Mouse (Mus musculus) gastrocnemius, postnatal 10 days (tissue): ENCODE data around the gene Map2k5. TPM values are rescaled to one million over a fixed set of nuclear protein-coding genes. Genes with fewer than 3 reads are reported as not detected.

ENCODE experiments used
- DNase-seq: peaks from one replicate; pipeline ENCODE4 v3.0.0; 2021; ENCODE audit warnings: mixed read lengths
- total RNA-seq, 2 experiments: library from RNA; stranded (reverse); gene quantifications; 2 replicates each; pipeline ENCODE4 v1.2.3; 2021

Map2k5 gene
- total RNA-seq, 2 experiments from 2014 or later, result 18.8 to 19.0 TPM

DNA sequence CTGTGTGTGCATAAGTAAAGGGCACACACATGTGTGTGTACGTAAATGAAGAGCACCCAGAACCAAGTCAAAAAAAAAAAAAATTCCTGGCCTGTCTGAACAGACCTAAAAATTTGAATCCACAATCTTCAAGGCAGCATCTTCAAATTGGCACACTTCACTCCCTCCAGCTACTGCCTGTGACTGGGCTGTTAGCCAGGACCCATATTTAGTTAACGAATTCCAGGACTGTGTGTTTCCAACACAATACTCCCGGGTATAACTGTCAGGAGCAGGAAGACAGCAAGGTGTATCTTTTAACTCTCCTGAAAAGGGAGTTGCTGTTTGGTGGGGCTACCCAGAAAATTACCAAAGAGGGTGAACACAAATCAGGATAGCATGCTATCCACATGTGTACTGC is 118.9 kb downstream of the Map2k5 start:
- no peak for DNase-seq

DNA sequence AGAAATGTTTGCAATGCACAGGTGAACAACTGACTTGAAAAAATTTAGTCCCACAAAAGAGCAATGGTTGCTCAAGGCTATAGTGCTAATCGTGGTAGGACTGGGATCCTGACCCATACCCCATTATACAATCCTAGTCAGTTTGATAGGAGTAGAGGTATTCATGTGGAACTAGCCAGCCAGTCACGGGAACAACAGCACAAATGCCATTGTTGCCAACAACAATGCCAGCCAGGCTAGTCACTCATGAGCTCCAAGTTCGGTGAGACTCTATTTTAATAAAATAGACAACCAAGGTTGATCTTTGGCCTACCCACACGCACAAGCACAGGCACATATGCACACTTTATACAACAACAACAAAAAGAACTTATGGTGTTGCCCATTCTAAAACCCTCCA is 120.0 kb downstream of the Map2k5 start:
- DNase-seq, result no peak

DNA sequence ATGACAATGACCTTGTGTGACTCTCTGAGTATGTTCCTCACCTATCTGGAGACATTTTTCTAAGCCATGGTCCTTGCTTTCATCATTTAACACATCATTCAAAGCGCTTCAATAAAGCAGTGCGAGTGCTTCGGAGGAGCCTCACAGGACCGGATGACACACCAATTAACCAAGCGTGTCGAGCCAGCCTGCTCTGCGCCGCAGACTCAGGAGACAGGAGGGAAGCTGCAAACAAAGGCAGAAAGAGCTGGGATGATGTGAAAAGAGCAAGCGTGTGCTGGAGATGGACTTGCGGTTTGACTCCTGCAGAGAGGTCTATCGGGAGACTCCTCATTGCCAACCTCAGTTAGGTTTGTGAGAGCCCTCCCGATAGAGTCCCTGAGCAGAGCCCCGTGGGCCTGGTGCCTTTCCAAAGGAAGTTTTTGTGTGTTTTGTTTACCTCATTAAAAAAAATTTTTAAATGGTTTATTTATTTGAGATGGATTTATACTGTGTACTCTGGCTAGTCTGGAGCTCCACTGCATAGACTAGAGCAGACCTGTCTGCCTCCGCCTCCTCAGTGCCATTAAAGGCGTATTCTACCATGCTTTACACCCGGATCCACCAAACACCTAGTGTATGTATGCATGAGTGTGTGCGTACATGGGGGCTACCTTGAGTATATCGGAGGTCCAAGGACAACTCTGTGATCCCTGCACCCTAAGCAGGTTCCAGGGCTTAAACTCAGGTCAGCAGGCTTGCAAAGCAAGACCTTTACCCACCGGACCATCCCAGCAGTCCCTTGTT is 126.7 kb downstream of the Map2k5 start:
- no peak for DNase-seq

DNA sequence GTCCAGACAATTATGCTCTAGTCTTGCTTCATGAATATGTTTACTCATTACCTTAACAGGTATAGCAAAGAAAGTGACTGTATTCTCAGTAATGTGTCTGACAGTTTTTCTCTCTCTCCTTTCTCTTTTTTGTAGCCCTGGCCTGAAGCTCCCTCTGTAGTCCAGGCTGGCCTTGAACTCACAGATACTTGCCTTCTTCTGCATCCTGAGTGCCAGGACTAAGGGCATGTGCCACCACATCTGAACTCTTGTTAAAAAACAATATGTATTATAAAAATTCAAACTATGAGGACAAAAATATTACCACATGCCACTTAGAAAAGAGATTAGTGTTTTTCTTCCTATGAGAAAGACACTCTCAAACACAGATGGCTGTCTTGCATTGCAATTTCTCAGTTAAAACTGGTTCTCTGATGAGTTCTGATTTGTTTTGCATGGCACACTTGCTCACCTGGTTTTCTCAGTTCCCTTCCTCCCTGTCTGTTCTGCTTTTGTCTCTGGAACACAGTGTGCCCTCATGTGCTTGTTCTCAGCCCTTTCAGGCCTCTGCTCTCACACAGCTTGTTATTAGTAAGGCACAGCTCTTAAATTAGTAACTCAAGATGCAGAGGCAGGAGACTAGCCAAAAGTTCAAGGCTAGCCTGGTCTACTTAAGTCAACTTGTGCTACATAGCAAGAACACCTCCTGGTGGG is 129.5 kb downstream of the Map2k5 start:
- no peak for DNase-seq

DNA sequence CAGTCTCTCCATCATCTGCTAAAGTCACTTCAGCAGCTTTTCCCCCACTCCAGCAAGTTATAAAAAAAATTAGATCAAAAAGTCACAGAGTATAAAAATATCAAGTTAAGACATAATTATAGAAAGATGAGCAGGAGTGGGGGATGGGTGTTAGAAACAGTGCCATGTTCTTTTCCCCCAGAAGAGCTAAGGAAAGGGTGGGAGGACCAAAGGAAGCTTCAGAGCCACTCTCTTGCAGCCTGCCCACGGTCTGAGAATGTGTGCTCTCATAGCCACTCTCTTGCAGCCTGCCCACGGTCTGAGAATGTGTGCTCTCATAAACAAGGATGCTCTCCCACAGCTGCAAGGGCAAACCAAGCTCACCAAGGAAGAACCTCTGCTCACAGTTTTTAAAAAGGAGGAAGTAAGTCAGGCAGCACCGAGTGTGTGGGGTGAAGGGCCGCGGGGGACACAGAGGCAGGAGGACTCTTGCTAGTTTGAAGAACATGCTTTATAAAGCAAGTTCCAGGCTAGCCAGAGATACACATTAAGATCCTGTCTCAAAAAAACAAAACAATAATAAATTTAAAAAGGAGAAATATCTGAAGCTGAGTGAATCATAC is 131.0 kb downstream of the Map2k5 start:
- no peak for DNase-seq

DNA sequence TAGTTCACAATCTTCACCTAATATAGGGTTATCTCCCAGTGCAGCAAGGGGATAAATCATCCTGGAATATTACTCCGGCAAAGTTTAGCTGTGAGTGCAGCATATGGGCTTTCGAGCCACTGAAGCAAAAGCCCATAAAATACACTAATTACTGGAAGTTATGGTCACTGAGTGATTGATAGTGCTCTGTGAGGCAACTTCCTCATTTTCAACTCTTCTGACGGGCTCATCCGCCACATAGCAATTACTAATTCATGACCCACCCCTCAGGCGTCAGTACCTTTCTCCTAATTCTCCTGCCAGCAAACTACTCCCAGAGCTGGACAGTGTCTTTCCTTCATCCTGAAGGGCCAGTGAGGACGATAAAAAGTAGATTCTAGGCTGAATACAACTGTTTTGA is 135.7 kb downstream of the Map2k5 start:
- DNase-seq, result no peak

DNA sequence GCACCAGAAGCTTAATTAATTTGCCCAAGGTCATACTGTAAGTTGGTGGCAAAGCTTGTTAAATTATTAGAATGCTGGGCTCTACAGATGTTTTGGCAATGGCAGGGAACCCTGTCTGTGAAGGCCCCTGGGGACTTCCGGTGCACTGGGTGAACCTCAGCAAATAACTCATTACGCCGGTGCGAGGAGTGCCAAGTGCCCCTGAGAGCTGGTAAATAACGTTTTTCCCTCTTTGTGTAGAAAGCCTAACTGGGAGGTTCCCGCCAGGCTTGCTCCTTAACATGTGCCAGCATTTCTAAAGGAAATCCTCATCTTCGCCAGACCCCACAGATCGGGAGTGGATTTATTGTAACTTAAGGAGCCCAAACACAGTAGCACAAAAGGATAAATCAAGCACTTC is 136.5 kb downstream of the Map2k5 start:
- no peak for DNase-seq

DNA sequence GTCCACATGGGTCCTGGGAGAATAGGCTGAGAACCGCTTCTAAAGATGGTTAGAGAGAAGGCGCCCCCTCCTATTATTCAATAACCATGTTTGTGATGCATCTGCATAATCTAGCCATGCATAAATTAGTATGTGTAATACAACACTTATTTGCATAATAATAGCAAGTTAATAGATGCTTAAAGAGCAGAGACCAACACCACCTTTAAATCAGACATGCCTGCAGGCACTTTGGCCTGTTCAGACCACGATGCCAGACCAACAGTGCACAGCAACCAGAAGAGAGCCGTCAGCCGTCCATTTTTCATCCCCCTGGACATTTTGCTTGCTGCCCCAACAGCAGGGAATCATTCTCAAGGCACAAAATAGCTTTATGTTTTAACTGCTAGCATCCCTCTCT is 143.3 kb downstream of the Map2k5 start:
- no peak for DNase-seq

DNA sequence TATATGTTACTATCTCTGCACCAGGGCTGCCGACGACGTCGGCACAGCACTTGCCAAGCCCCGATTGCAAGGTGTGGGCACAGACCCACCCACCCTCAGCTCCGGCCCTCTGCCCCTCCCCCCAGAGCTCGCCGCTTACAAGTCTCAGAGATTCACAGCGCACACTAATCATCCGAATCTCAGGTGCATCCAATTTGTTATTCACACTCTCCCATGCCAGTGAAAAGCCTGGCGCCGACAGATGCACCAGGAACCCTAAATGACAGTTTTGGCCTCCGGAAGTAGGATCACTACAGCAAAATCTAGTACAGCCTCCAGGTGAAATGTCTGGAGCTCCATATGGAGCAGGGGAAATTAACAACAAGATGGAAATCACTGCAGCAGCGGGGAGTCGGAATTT is 147.4 kb downstream of the Map2k5 start:
- no peak for DNase-seq

DNA sequence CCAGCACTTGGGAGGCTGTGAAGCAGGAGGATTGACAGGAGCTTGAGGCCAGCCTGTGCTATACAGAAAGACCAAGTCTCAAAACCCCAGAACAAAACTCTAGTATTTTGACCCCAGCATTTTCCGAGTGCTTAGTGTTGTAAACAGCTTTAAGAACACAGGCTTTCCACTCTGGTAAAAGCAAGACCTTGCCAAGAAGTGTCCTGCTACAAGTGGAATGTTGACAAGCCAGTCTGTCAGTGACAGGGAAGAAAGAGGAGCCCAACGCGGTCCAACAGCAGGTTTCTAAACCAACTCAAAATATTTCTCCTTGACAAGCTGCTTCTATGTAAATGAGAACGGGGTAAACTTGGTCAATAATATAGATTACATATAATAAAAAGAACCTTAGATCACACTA is 148.6 kb downstream of the Map2k5 start:
- DNase-seq, result no peak

DNA sequence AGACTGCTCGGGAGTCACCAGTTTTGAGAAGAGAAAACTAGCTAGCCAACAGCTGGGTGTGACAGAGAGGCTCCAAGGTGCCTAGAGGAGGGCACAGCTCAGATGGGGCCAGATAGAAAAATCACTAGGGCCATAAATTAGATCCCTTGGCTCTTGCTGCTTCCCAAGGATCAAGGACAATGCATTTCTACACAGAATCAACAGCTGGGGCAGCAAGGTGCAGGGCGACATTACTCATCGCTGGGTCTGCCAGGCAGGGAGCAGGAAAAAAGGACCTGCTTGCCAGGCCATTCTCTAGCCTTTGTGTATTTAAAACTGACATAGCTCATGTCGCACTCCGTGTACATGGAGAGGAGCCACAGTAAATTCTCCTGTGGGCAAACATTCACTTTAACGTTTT is 155.5 kb downstream of the Map2k5 start:
- no peak for DNase-seq

DNA sequence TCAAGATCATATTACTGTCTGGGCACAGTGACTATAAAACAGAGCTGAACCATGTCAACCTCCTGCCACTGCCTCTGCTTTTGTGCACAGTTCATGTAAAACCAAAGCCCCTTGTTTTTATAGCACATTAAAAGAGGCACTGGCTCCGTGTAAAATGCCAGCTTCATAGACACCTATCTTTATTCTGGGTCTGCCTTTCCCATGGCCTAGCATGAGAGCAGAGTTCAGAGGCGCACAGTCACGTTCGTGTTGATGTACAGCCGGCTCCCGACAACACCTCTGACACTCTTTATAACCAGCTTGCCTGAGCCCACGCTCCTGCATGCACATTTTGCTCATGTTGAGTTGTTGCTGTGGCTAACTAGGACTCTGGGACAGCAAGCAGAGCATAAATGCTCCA is 157.9 kb downstream of the Map2k5 start:
- DNase-seq, result no peak

DNA sequence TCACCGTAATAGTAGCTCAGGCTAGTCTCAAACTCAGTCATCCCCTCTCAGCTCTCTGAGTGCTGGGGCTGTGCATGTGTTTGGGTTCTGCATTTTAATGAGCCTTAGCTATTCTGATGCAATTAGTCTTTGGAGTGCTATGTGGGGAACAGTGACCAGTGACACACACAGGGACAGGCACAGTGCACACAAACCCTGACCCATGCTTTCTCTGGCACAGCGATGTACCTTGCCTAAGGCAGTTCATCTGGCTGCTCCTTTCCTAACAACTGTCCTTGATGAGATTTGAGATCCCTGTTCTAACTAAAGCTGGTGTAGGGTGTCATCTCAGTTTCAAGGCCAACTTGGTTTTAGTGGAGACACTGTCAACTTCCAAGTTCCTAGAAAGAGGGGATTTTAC is 162.7 kb downstream of the Map2k5 start:
- DNase-seq, result no peak

DNA sequence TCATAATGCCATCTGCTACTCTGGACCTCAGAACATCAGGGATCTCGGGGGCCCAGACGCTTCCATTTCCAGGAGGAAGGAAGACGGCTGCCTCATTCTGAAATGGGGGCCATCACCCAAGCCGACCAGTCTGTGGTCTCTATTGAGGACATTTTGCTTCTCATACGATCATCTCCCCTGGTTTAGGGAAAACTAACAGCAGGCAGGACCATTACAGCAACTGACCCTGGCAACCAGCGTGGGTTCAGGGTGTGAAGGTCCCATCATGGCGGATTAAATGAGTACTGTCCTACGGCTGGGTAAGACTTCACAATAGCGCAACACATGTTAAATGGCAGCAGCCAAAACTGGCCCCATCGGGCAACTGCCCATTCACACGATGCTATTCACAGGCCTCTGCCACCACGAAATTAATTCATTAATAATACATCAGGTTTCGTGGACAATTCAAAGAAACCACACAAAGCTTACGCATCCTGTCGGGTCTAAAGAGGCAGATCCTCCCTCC is 170.9 kb downstream of the Map2k5 start:
- DNase-seq, result no peak

DNA sequence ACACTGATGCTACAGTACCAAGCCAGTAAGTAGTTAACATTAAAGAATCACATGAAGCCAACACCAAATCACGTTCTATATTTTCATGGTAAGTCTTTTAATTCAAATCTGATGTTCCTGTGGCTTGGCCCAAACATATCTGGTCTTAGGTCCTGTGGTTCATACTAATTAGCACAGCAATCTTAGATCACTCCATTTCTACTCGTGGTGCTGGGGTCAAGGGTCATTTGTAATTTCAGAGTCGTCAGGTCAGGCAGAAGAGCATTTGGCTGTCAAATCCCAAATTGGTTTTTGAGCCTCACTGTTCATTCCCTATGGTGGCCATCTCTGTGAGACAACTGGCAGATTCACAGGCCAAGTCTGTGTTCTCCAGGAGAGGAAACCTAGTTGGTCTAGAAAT is 174.2 kb downstream of the Map2k5 start:
- no peak for DNase-seq

DNA sequence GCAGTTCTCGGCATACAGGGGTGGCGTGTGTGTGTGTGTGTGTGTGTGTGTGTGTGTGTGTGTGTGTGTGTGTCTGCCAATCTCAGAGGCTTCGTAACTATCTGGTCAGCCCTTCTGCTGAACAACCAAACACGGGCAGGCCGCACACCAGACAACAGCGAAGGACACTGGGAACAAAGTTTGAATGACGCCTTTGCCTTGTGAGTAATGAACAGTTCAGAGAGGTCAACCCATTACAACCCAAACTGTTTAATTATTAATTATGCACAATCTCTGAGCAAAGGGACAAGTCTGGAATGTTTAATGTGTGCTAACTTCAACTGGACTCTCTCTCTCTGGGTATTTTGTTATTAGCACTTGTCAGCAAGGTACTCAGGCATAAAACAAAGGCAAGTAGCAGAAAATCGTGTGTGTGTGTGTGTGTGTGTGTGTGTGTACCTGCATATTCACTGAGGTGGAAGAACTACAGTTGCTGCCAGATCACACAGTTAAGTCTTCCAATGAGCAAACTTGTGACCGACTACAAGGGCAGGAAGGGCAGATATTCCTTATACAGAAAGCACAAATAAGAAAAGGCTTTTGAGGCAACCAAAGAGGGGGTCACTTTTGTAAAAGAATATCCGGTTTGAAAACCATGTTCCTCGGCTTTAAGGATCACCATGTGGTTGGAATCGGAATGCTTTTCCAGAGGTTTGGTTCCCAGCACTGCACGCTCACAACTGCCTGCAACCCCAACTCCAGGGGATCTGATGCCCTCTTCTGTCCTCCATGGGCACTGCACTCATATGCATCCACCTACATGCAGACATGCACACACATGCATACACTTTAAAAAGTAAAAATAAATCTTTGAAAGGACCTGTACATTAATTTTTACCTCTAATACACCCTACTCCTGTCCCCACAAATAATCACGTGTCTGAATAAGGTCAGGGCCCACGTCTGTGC is 176.1 kb downstream of the Map2k5 start:
- DNase-seq, result no peak

DNA sequence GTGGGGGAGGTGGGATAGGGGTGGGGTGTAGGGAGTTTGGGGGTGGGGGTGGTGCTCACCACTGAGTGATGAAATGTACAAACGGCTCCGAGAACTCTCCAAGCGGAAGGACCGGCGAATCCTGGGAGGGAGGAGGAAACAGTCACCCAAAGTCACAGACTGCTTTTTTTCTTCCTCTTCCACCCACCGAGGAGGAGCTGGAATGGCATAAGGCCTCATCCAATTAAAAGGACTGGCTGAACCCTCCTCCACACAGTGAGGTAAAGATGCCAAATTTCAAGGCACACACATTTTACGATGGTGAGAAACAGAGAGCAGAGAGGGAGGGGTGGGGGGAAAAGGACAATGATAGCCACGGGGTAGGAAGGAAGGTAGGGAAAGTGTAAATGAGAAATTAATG is 180.4 kb downstream of the Map2k5 start:
- DNase-seq, result no peak

DNA sequence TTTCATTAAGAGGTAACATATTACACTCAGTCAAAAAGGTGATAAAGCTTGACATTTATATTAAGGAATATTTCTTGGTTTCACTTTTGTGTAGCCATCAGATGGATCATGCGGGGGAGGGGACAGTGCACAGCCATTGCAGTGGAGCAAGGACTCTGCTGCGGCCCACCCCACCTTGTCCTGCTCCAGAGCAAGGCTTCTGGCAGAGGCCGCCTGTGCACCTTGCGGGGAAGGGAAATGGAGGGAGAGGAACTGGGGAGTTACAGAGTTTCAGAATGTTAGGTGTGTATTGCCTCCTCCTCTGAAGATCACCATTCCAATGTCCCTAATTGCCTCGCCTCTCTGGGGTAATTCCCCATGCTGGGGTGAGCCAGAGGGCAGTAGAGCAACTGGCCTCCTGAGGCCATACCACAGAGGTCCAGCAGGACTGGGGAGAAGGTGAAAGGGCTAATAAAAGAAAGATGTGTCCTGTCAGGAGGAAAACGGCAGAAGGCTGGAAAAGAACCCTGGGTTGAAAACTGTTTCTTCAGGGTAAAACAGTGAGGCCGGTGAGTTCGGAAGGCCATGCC is 181.5 kb downstream of the Map2k5 start:
- DNase-seq, result no peak

DNA sequence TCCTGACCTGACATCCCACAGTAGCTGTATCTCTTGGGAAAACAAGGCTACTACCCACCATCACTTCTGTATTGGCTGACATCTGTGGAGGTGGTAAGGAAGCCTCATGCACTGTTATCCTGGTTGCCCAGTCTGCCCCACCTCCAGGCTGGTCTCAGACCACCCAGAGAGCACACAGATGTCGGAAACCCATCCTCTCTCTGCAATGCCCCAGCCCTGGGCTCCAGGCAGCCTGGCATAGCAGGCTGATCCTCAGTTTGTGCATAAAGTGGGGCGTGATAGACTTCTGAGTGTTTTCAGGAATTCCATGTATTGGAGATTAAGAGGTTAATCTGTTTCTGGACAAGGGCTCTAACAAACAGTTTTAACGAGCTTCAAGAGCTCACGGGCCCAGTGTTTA is 182.2 kb downstream of the Map2k5 start:
- DNase-seq, result no peak

DNA sequence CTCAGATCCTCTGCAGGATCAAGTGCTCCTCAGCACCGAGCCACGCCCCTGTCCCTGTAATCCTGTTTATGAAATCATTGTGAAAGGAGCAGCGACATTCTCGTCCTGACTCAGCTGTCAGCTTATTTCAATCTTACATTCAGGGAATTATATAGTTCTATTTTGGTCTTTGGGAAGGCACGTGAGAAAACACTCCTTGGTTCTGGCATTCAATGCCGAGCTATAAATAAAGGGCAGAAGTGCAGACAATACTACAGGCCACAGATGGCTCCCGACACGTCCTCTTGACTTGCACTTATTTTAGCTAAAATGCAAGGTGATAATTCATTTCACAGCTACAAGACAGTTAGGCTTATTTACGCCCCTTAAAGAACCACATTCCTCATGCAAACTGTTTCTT is 182.9 kb downstream of the Map2k5 start:
- DNase-seq, result no peak

DNA sequence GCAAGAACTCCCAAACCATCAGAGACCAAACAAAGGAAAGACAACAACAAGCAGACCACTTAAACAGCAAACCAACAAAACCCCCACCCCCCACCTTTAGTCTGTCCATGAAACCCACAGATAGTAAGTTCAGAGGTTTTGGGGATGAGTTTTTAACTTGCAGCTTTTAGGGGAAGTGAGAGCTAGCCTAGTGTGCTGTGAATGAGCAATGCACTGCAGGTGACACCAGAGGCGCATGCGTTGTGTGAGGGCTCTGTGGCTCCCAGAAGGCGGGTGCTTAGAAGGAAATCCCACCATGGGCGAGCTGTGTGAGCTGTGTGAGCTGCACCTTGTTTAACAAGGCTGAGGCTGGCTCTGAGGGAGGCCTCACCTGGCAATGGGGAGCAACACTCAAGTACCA is 184.9 kb downstream of the Map2k5 start:
- no peak for DNase-seq

DNA sequence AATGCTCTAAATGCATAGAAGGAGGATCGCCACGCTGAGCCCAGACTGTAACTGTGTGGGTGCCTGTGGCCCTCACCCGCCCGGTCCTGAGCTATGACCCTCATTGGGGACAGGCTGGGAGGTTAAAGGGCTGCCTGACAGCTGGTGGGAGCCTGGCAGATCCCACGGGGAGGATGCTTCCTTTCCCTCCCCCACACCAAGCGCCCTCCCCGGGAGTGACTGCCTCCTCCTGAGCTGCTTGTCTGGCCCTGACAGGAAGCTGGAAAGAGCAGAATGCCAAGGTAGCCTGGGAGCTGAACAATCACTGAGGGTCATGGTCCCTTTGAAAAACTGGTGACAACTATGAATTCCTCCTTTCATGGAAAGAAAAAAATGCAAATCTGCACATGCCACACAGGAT is 190.4 kb downstream of the Map2k5 start:
- no peak for DNase-seq
